Mouse (Mus musculus) monocyte, adult 2 months (primary cell): ENCODE measurements around the gene Apoc4.

Source experiments
- DNase-seq, 2 experiments: peaks; one replicate each; pipeline ENCODE4 v3.0.0; 2022; ENCODE audit warnings: low spot score in 2 of 2, low read depth in 1 of 2

The Apoc4 gene

GRCm38 (mm10) chr7:19632275-19632674, 49.0 kb downstream of the Apoc4 start:
- no peak for DNase-seq

- peak; percentile 71 to 89 for DNase-seq
These were observed 51.9 kb downstream of the Apoc4 start, which contains the start of gene Relb for GRCm38 (mm10) chr7:19629361-19629734. TSS of gene Relb (minus strand) at chr7:19629438.

DNA sequence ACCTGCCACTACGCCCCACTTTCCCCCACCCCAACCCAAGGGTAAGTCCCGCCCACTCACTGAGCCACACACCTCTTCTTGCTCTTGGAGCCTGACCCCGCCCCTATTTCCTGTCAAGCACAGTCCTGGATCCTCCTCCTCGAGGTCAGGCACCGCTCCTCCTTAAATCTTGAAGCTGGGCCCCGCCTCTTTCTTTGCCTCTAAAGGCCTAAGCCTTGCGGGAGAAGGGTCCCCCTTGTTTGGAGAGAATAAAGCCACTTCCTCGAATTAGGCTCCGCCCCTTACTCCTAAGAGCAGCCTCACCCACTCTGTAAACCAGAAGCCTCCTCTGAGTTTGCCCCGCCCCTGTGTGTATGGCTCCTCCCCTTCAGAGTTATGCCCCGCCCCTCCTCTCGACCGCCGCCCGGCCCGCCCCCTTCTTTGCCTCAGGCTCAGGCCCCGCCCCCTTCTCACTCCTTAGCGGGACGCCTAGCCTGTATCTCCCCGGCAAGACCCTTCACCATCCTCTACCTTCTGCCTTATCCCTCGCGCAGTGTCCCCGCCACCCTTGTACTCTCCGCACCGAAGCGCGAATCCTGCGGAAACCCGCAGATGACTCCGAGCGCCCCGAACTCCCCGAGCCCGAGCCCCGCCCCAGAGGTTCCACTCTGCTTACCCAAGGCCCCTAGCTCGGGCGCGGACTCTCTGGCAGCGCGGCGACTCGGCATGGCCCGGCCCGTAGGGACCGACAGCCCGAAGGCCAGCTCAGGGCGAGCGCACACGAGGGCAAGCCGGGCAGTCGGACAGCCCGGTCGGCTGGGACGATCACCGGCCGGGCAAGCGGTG, 52.5 kb downstream of the Apoc4 start:
- DNase-seq = peak; percentile 95 to 97

DNA sequence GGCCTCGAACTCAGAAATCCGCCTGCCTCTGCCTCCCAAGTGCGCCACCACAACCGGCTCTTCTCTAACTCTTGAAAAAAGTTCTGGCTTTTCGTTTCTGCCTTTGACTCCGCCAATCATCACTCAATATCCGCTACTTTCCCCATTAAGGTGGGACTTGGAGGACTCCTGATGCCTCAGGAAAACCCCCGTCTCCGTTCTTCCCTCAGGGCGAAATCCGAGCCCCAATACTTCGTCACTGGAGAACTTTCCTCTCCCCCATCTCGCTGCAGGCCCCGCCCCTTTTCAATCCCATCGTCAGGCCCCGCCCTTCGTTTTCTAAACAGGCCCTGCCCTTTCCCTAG, 53.1 kb downstream of the Apoc4 start:
- DNase-seq = no peak
